Mouse (Mus musculus) limb, embryonic 11.5 days (tissue): ENCODE results near the gene Fem1a. TPM values are rescaled to one million over a fixed set of nuclear protein-coding genes. Genes with fewer than 3 reads are reported as not detected.

Experiments
- ATAC-seq: fragments of 200-750 bp; cut with Nextera tagmentation; 2 replicates; pipeline ENCODE4 v1.8.0; 2017; ENCODE audit warnings: low read depth; ENCODE audit not compliant: insufficient number of reproducible peaks, low FRiP score, low TSS enrichment
- DNase-seq: peaks from one replicate; pipeline ENCODE4 v3.0.0-alpha.2; 2015; ENCODE audit warnings: low spot score
- H3K27ac ChIP-seq: fragments of 300-500 bp; sonication (generic); replicated peaks from 2 replicates; pipeline ENCODE4 v1.5.1; 2014; ENCODE audit warnings: low read depth, mild to moderate bottlenecking, low read length
- H3K27me3 ChIP-seq: fragments of 300-500 bp; sonication (generic); 2 replicates; pipeline ENCODE4 v1.6.1; 2014; ENCODE audit warnings: mild to moderate bottlenecking, low read length, mixed read lengths; ENCODE audit not compliant: control insufficient read depth, insufficient read depth
- H3K36me3 ChIP-seq: fragments of 300-500 bp; sonication (generic); 2 replicates; pipeline ENCODE4 v1.6.1; 2014; ENCODE audit warnings: mild to moderate bottlenecking, low read length, moderate library complexity, mixed read lengths; ENCODE audit not compliant: control insufficient read depth, insufficient read depth
- H3K4me1 ChIP-seq: fragments of 300-500 bp; sonication (generic); 2 replicates; pipeline ENCODE4 v1.6.1; 2014; ENCODE audit warnings: low read length, mixed read lengths; ENCODE audit not compliant: control insufficient read depth, insufficient read depth
- H3K4me2 ChIP-seq: fragments of 300-500 bp; sonication (generic); 2 replicates; pipeline ENCODE4 v1.6.1; 2014; ENCODE audit warnings: low read depth, mild to moderate bottlenecking, moderate library complexity; ENCODE audit not compliant: severe bottlenecking
- H3K4me3 ChIP-seq: fragments of 300-500 bp; sonication (generic); 2 replicates; pipeline ENCODE4 v1.5.1; 2014; ENCODE audit warnings: low read depth, low read length
- H3K9ac ChIP-seq: fragments of 300-500 bp; sonication (generic); 2 replicates; pipeline ENCODE4 v1.6.1; 2014; ENCODE audit warnings: mild to moderate bottlenecking, low read length
- H3K9me3 ChIP-seq: fragments of 300-500 bp; sonication (generic); 2 replicates; pipeline ENCODE4 v1.6.1; 2016; ENCODE audit warnings: low read length; ENCODE audit not compliant: control insufficient read depth
- WGBS: fragments of 180-500 bp; shearing (Covaris S2); extraction: QIAGEN DNeasy Blood & Tissue Kit; methylation state at CpG from one replicate; pipeline ENCODE4 v1.1.7; 2014; 5-methylcytosine and 5-hydroxymethylcytosine counted together
- polyA plus RNA-seq: library from polyadenylated mRNA; unstranded; fragments of >200 nt; fragmentation: Nextera tagmentation; extraction: Ambion mirVana; gene quantifications from 2 replicates; pipeline ENCODE4 v1.2.1, GENCODE M21; 2014

Fem1a gene
- 12.5 and 12.8 TPM in 2 replicates for polyA plus RNA-seq

DNA sequence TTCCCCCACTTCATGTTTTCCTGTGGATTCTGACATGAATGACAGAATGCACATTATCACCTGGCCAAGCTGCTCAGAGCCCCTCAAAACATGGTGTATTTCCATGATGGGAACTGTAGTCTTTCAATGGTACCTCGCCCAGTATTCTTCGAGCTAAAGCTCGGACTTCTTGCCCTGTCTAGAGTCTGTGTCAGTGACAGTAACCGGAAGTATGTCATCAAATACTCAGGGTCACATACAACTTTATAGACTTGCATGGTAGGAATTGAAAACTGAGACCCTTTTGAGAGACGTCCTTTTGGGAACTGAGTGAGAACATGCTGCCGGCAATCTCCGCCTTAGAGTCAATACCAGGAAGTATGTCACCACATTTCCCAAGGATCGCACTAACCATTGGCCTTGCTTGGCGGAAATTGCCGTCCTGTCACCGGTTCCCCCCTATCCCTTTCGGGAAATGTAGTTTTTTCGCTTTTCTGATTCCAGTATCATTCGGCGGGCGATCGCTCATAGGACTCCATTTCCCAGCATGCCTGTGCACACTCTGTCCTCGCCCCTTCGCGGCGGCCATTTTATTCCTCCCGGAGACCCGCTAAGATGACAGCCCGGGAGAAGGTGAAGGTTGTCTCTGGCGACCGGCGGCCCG, at the start of gene Fem1a:
Gene Fem1a, plus strand, starts transcription at position 572 of the 643 bp plus-strand sequence.
- peaks cover 8% of the 10 kb centered on the region for H3K36me3 ChIP-seq
- peak within 1 kb of the TSS; percentile 43; the same call in 1 of the 2 replicates for H3K9ac ChIP-seq
- H3K9me3 ChIP-seq, result no peaks in the 10 kb centered on the region
- H3K27me3 ChIP-seq, result no peaks in the 10 kb centered on the region
- H3K4me3 ChIP-seq, result peak within 1 kb of the TSS; percentile 65
- ATAC-seq (peak; percentile 90), DNase-seq (peak; percentile 91)
- 0 out of 2 replicates have a peak, but pooled peaks cover 3% of the 10 kb centered on the region for H3K4me1 ChIP-seq
- peak within 1 kb of the TSS; percentile 56; the same call in 1 of the 2 replicates for H3K27ac ChIP-seq
- WGBS, result under 1% methylated on average over 28 of the region's 28 CpGs
- peak within 1 kb of the TSS; percentile 90 for H3K4me2 ChIP-seq

DNA sequence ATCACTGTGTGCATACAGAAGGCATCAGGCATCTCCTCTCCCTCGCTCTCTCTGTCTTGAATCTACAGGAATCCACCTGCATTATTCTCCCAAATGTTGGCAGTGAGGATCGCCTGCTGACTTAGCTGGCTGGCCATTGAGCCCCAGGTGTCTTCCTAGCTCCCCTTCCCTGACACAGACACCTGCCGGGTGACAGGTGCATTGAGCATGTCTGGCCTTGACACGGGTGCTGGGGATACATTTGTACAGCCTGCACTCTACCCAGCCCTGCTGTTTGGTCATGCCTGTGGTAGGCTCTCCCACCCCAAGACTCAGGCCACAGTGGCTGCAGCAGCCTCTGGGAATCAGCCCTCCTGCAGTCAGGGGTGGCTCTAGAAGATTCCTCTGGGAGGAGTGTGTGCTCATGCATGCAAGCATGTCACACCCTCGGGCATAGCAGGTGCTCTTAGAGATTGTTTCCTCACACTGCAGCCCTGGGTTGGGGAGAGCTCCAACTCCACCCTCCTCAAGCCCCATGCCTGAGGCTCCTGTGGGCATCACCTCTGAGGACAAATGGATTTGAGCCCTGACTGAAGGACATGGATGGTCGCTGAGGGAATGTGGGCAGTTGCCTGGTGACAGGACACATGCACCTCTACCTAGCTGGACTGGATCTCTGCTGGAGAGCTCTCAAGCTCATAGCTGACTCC, 49.5 kb upstream of the Fem1a start:
- peaks cover 37% of the 10 kb centered on the region for H3K36me3 ChIP-seq
- no peak overlapping the region for H3K27ac ChIP-seq
- 87% methylated on average over 6 of the region's 6 CpGs for WGBS
- no peak overlapping the region for H3K9ac ChIP-seq
- no peaks in the 10 kb centered on the region for H3K4me1 ChIP-seq
- DNase-seq (no peak), ATAC-seq (no peak)
- no peak overlapping the region for H3K4me2 ChIP-seq
- H3K27me3 ChIP-seq, result no peaks in the 10 kb centered on the region
- no peaks in the 10 kb centered on the region for H3K9me3 ChIP-seq
- no peak overlapping the region for H3K4me3 ChIP-seq

DNA sequence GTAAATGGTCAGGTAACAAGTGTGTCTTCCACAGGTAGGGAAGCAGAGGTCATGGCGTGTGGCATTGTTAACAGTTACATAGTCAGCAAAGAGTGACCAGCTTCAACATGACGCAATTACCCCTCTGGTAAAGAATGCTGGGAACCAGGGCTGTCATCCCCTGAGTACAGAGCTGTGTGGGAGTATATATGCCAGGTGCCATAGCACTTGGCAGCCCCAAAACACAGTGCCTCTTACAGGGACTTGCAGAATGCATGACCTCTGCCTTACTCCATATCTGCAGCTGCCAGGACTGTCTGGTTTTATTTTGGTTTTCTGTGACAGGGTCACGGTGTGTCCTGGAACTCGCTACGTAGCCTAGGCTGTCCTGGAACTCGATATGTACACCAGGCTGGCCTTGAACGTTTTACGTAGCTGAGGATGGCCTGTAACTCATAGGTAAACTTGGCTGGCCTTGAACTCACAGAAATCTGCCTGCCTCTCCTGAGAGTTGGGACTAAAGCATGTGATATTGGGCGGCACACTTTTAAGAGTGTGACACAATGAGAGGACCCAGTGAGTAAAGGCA, 48.6 kb upstream of the Fem1a start:
- Histone ChIP-seq H3K9ac (0 out of 2 replicates have a peak overlapping the region, but pooled peaks have one; percentile 2), H3K4me2 (no peak overlapping the region), H3K36me3 (peaks cover 34% of the 10 kb centered on the region), H3K4me3 (no peak overlapping the region), H3K9me3 (no peaks in the 10 kb centered on the region), H3K27ac (no peak overlapping the region), H3K27me3 (no peaks in the 10 kb centered on the region), H3K4me1 (no peaks in the 10 kb centered on the region)
- WGBS, result 94% methylated on average over 9 of the region's 9 CpGs
- no peak for DNase-seq
- ATAC-seq, result no peak

DNA sequence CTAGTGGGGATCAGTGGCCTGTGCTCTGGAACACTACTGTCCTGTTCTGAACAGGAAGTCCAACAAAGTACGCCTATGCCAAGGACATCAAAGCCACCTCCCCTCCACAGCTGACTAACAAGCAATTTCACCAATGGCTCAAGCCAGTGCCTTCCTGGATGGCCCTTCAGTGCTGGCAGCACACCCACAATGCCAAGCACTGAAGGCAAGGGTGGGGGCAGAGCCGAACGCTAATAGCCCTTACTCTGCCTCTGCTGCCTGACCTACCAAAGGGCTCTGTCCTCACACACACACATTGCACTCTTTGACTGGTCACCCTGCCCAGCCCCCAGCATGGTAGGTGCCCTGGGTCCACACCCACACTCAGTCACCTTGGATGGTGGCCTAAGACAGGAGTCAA, 47.8 kb upstream of the Fem1a start:
- no peak overlapping the region for H3K27ac ChIP-seq
- H3K27me3 ChIP-seq, result no peaks in the 10 kb centered on the region
- H3K4me1 ChIP-seq, result no peaks in the 10 kb centered on the region
- H3K36me3 ChIP-seq, result peaks cover 29% of the 10 kb centered on the region
- ATAC-seq, result no peak
- DNase-seq, result no peak
- H3K4me3 ChIP-seq, result no peak overlapping the region
- WGBS, result 93% methylated on average over 3 of the region's 3 CpGs
- H3K9me3 ChIP-seq, result no peaks in the 10 kb centered on the region
- no peak overlapping the region for H3K4me2 ChIP-seq
- no peak overlapping the region for H3K9ac ChIP-seq

DNA sequence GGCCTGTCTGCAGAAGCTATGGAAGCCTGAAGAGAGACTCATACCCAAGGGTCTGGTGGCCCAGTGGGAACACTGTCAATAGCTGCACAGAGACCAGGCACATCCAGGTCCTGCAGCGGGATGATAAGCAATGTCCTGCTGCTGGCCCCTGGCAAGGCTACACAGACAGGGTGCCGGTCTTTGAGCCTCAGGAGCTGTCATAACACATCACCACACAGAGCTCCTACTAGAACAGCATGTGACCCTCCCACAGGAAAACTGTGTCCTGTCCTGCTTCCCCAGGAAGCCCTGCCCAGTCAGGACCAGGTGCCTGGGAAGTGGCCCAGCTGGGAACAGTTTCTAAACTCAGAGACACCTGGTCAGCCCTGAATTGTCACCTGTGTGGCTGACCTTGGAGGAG, 45.5 kb upstream of the Fem1a start:
- H3K9ac ChIP-seq, result no peak overlapping the region
- no peaks in the 10 kb centered on the region for H3K27me3 ChIP-seq
- ATAC-seq (no peak), DNase-seq (no peak)
- WGBS, result 95% methylated on average over 2 of the region's 2 CpGs
- no peak overlapping the region for H3K4me2 ChIP-seq
- H3K27ac ChIP-seq, result no peak overlapping the region
- H3K9me3 ChIP-seq, result no peaks in the 10 kb centered on the region
- no peaks in the 10 kb centered on the region for H3K4me1 ChIP-seq
- H3K36me3 ChIP-seq, result peaks cover 19% of the 10 kb centered on the region
- no peak overlapping the region for H3K4me3 ChIP-seq

DNA sequence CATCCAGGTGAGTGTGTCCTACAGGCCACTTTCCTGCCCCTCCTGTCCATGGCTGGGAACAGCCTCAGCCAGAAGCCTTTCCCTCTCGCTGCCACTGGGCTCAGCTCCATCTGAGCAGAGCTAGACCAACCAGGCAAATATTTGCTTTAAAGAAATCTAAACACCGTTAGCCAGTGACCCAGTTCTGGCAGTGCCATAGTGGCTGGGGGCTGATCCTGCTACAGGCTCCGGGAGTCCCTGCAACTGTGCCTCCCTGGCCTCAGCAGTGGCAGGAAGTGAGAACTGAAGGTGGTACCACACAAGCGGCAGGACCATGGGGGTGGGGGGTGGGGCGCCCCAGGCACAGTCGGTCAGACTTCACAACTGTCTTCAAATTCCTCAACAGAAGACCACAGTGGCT, 43.9 kb upstream of the Fem1a start:
- Histone ChIP-seq H3K27ac (no peak overlapping the region), H3K9ac (no peak overlapping the region), H3K4me1 (peaks cover 5% of the 10 kb centered on the region; the same call in 1 of the 2 replicates), H3K9me3 (no peaks in the 10 kb centered on the region), H3K27me3 (no peaks in the 10 kb centered on the region), H3K36me3 (peaks cover 16% of the 10 kb centered on the region), H3K4me2 (no peak overlapping the region), H3K4me3 (no peak overlapping the region)
- 58% methylated on average over 6 of the region's 6 CpGs for WGBS
- ATAC-seq (no peak), DNase-seq (no peak)

DNA sequence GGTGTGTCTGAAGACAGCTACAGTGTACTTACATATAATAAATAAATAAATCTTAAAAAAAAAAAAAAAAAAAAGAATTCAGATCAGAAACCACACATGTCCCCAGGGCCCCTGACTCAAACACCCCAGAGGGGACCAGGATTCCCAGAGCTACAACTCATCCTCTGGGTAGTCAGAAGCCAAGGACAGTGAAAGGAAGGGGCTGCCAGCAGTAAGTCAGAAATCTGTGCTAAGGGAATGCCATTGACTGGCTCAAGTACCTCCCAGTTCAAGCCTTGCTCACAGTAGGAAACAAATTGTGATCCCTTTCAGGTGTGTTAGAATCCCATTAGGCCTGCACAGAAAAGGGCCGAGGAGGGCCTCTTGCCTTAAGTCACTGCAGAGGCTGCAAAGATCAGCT, 42.4 kb upstream of the Fem1a start:
- Histone ChIP-seq H3K4me3 (no peak overlapping the region), H3K27me3 (no peaks in the 10 kb centered on the region), H3K36me3 (peaks cover 14% of the 10 kb centered on the region), H3K4me2 (no peak overlapping the region), H3K9ac (no peak overlapping the region), H3K9me3 (no peaks in the 10 kb centered on the region), H3K27ac (no peak overlapping the region), H3K4me1 (peaks cover 9% of the 10 kb centered on the region; the same call in 1 of the 2 replicates)
- ATAC-seq (no peak), DNase-seq (no peak)
- WGBS, result 88% methylated on average over 1 of the region's 1 CpGs

DNA sequence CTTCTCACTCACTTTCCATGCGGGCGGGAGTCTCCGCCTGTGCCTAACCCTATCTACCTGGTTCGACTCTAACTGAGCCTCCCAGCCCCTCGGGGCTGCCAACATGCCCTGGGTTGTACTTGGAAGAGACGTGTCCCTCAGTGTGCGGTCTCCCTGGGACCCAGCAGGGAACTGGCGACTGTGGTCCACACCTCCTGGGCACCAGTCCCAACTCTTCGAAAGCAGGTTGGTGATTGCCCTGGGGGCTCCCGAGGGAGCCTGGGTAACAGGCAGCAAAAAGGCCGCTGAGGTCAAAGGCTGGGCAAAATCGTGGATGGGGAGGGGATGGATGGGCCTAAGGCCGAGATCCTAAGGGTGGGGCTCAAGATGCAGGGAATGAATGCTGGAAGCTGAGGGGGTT, 38.9 kb upstream of the Fem1a start:
- 71% methylated on average over 13 of the region's 13 CpGs for WGBS
- H3K27me3 ChIP-seq, result no peaks in the 10 kb centered on the region
- no peak overlapping the region; the same call in 1 of the 2 replicates for H3K9ac ChIP-seq
- H3K9me3 ChIP-seq, result no peaks in the 10 kb centered on the region
- H3K4me1 ChIP-seq, result peaks cover 10% of the 10 kb centered on the region; the same call in 1 of the 2 replicates
- H3K27ac ChIP-seq, result no peak overlapping the region
- H3K4me2 ChIP-seq, result peak overlapping the region; percentile 78
- H3K4me3 ChIP-seq, result peak overlapping the region; percentile 76
- ATAC-seq, result no peak
- no peak for DNase-seq
- no peaks in the 10 kb centered on the region for H3K36me3 ChIP-seq
